Mouse (Mus musculus) cortical plate, adult 2 months (tissue): ENCODE measurements around the gene Creld2. TPM values are rescaled to one million over a fixed set of nuclear protein-coding genes. Genes with fewer than 3 reads are reported as not detected.

ENCODE experiments used
- H3K27ac ChIP-seq: fragments of 200-500 bp; 2 replicates; pipeline ENCODE4 v1.5.1; 2012; ENCODE audit warnings: low read length, control low read depth, inconsistent platforms; ENCODE audit not compliant: insufficient read depth
- H3K4me1 ChIP-seq: fragments of 200-500 bp; 2 replicates; pipeline ENCODE4 v1.6.1; 2011; ENCODE audit warnings: low read length; ENCODE audit not compliant: control insufficient read depth, insufficient read depth
- H3K4me3 ChIP-seq: fragments of 200-500 bp; 2 replicates; pipeline ENCODE4 v1.5.1; 2011; ENCODE audit warnings: mild to moderate bottlenecking, low read length, control low read depth; ENCODE audit not compliant: insufficient read depth
- CTCF ChIP-seq: fragments of 200-500 bp; IDR thresholded peaks from 2 replicates; pipeline ENCODE4 v1.5.1; 2011; ENCODE audit warnings: mild to moderate bottlenecking, control low read depth, low read length; ENCODE audit not compliant: insufficient read depth; ENCODE audit errors: extremely low read depth
- POLR2A ChIP-seq: fragments of 200-500 bp; IDR thresholded peaks from 2 replicates; pipeline ENCODE4 v1.6.1; 2011; ENCODE audit warnings: mild to moderate bottlenecking, low read length, control low read depth; ENCODE audit not compliant: insufficient read depth; ENCODE audit errors: extremely low read depth
- polyA plus RNA-seq: library from polyadenylated mRNA; depleted of rRNA; stranded (reverse); fragments of >200 nt; gene quantifications from 2 replicates; pipeline ENCODE4 v1.2.3, GENCODE M21; 2012

Gene Creld2
- polyA plus RNA-seq, 1 experiment = 26.6 TPM

DNA sequence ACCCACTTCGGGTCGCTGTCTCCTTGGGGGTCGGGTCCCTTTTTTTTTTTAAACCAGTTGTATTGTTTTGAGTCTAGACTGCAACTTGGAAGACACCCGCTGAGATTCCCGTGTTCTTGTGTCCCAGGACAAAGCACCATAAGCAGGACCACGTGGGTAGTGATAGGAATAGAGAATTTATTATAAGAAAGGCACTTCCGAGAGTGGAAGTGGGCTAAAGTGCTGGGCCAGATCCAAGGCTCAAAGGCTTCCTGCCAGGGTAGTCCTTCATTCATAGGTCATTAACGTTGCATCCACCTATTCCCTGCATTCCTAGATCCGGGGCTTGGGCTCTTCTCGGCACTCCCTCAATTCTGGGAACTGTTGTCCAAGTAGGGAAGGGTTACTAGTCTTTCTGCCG is 18.5 kb downstream of the Creld2 start:
- Histone ChIP-seq H3K4me3 (peak overlapping the region; percentile 30; the same call in 1 of the 2 replicates), H3K4me1 (peaks cover 5% of the 10 kb centered on the region), H3K27ac (no peak overlapping the region)
- TF ChIP-seq POLR2A (no peak), CTCF (no peak)

DNA sequence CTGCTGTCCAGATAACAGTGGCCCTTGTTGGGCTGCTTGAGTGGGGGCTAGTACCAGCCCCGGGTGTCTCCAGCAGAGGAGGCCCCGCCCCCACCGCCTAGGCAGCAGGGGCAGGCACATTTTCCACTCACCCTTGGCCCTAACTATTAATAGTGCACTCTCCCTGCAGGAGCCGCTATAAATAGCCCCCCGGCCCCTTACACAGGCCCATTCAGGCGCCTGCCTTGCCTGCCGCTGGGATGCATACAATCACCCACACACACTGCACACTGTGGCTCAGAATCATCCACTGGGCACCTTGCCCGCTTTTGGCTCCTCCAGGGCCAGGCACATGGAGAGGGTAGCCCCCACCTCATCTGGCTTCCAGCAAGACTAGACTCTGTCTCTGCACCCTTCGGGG is 19.8 kb downstream of the Creld2 start:
- Histone ChIP-seq H3K4me1 (peaks cover 5% of the 10 kb centered on the region), H3K4me3 (no peak overlapping the region; the same call in 1 of the 2 replicates), H3K27ac (peak overlapping the region; percentile 95)
- TF ChIP-seq CTCF (no peak), POLR2A (no peak)

DNA sequence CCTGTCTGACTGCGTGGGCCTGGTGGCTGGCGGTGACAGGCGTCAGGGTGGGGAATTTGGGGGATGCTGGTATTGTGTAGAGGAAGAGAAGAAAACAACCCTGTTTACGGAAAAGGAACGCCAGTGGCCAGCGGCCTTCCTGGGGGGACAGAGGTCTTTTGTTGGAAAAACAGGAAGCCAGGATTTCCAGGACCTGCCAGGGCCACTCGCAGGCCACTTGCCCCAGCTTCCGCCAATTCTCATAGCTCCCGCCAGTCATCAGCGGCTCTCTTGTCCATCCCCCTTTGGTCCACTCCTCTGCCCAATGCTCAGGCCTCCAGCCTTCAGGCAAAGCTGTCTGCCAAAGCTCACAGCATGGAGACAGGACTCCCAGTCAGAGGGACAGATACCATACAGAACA is 20.7 kb downstream of the Creld2 start:
- H3K4me1 ChIP-seq = peaks cover 5% of the 10 kb centered on the region
- H3K27ac ChIP-seq = peak overlapping the region; percentile 95
- H3K4me3 ChIP-seq = no peak overlapping the region
- TF ChIP-seq CTCF = no peak
- no peak for TF ChIP-seq POLR2A

- Histone ChIP-seq H3K27ac (no peak overlapping the region), H3K4me3 (no peak overlapping the region), H3K4me1 (peaks cover 5% of the 10 kb centered on the region)
- TF ChIP-seq CTCF (no peak), POLR2A (no peak)
Observed at GRCm38 (mm10) chr15:88841160-88841559, 21.7 kb downstream of the Creld2 start.

DNA sequence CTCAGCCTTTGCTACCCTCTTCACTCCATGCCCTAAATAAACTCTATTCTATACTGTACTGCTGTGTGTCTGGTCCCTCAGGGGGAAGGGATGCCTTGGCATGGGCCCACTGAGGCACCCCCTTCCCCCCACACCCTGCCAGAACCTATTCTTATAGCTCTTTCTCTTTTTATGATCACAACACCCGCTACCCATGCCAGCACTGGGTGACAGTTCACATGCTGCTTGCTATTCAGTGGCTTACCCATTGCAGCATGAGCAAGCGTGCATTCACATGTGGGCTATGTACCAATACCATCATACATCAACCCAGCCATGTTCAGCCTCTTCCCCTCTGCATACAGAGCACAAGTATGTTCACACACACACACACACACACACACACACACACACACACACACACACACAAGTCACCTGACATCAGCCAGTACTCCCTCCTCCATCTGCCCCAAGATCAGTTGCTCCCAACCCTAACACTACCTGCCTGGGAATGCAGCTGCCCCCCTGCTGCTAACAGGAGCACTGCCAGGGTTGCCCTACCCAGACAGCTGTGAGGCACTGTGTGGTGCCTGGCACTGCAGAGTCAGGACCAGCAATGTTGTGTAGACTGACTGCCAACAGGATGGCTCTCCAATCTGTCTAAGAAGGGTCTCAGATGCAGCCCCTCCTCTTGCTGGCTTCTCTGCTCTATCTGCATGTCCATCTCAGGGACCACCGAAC is 22.3 kb downstream of the Creld2 start:
- peak overlapping the region; percentile 12 for H3K27ac ChIP-seq
- no peak overlapping the region for H3K4me3 ChIP-seq
- TF ChIP-seq POLR2A (no peak), CTCF (no peak)
- H3K4me1 ChIP-seq = peaks cover 5% of the 10 kb centered on the region

GRCm38 (mm10) chr15:88842300-88842673 is 22.8 kb downstream of the Creld2 start:
- peaks cover 5% of the 10 kb centered on the region for H3K4me1 ChIP-seq
- peak overlapping the region; percentile 12; the same call in 1 of the 2 replicates for H3K27ac ChIP-seq
- TF ChIP-seq CTCF = no peak
- TF ChIP-seq POLR2A = no peak
- no peak overlapping the region for H3K4me3 ChIP-seq

GRCm38 (mm10) chr15:88843486-88844097 is 24.1 kb downstream of the Creld2 start:
- no peak for TF ChIP-seq POLR2A
- no peak for TF ChIP-seq CTCF
- H3K4me1 ChIP-seq = peaks cover 5% of the 10 kb centered on the region
- H3K4me3 ChIP-seq = no peak overlapping the region
- H3K27ac ChIP-seq = no peak overlapping the region

DNA sequence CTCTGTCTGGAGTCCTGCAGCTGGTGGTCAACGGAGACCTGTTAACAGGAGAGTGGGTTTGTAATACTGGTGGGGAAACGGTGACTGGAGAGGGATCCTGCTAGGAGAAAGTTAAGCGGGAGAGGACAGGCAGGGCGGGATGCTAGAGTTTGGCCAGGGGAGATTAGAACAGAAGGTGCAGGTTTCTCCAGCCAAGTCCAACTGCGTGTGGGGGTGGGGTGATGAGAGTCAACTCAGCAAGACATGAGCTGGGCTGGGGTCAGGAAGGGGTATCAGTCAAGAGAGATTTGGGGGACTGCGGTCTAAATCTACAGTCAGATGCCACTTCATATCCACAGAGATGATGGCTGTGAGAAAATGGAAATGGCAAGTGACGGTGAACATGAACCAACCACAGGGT is 25.5 kb downstream of the Creld2 start:
- Histone ChIP-seq H3K4me3 (no peak overlapping the region), H3K4me1 (peaks cover 3% of the 10 kb centered on the region; the same call in 1 of the 2 replicates), H3K27ac (no peak overlapping the region)
- TF ChIP-seq CTCF (no peak), POLR2A (no peak)

DNA sequence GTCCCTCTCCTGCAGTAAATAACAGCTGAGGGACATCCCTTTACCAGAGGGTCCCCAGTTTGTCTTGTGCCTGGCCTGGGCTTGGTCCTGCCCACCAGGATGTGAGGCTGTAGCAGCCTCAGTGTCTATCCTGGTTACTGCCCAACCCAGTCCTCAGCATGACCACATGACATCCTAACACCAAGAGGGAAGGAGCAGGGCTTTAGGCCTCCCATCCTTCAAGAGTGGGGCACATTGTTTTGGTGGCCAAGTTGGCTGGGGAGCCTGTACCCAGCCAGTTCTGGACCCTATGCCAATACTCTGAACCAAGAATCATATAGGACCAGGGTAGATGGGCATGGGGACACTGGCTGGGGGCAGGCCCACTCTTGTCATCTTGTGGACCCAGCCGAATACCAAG is 29.2 kb downstream of the Creld2 start:
- peaks cover 7% of the 10 kb centered on the region for H3K4me1 ChIP-seq
- no peak overlapping the region for H3K4me3 ChIP-seq
- no peak overlapping the region for H3K27ac ChIP-seq
- TF ChIP-seq POLR2A (no peak), CTCF (no peak)

DNA sequence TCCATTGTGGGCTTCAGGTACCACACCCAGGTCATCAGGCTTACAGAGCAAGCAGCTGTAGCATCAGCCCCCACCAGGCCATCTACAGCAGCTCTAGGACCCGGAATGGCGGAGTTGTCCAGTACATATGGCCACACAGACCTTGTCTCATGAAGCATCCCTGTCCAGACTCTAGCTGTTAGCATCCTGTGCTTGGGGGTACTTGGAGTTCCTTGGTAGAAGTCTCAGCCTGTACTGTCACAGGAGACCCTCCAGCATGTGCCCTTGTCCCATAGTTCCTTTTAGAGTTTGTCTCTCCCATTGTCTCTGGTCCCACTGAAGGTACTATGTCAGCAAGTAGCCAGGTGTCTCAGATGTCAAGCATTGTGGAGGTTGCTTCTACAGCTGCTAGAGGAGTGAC is 30.2 kb downstream of the Creld2 start:
- H3K27ac ChIP-seq = peak overlapping the region; percentile 89
- TF ChIP-seq CTCF (no peak), POLR2A (no peak)
- H3K4me1 ChIP-seq = peaks cover 7% of the 10 kb centered on the region

More for the DNA sequence above, 30.2 kb downstream of the Creld2 start:
- no peak overlapping the region for H3K4me3 ChIP-seq
